ENCODE assay signal across 9 mouse cellular contexts in genomic region chr5:128203879-128204581, GRCm38 (mm10).
A peak's percentile ranks its signal among the peaks of the same experiment; 100 is the strongest.
DNase-seq lines count a peak whose midpoint lies in the region; ATAC-seq and TF ChIP-seq lines count a peak whose summit lies in the region.
"Had no signal": no experiment of that assay in that cellular context is flagged by ENCODE, and none has a peak within 500 bp of the region (broad histone marks: within the 10 kb centered on the region; RNA-seq: fewer than 3 reads in every experiment).

No protein-coding gene starts in this region.

- H3K9me3 ChIP-seq in forebrain, embryonic 16.5 days (ENCODE audit: control insufficient read depth, low read length) = no peaks in the 10 kb centered on the region
- no peaks in the 10 kb centered on the region for H3K9me3 ChIP-seq in lung, embryonic 15.5 days
- H3K9me3 ChIP-seq in stomach, embryonic 14.5 days (ENCODE audit: control insufficient read depth, low read depth, low read length) = no peaks in the 10 kb centered on the region

- no peak for TF ChIP-seq CTCF in layer of hippocampus, adult 2 months (conservative IDR thresholded peaks at IDR 0.05)

- H3K4me3 ChIP-seq in layer of hippocampus, adult 2 months = no peak overlapping the region
- H3K4me3 ChIP-seq in forebrain, embryonic 16.5 days (replicated peaks; ENCODE audit: low read length) = no peak overlapping the region
- H3K4me3 ChIP-seq in lung, embryonic 15.5 days = no peak overlapping the region
- no peak overlapping the region for H3K4me3 ChIP-seq in stomach, embryonic 14.5 days (ENCODE audit: low read depth, low read length)
- H3K4me3 ChIP-seq: liver, embryonic 13.5 days had no signal

- ATAC-seq in forebrain, embryonic 16.5 days = 0 out of 2 replicates have a peak, but pooled peaks have one; percentile 15
- ATAC-seq in lung, embryonic 15.5 days (ENCODE audit: borderline replicate concordance, extremely low read depth, low FRiP score, low TSS enrichment) = peak; percentile 66; the same call in 1 of the 2 replicates
- ATAC-seq in stomach, embryonic 14.5 days (ENCODE audit: insufficient number of reproducible peaks, insufficient read depth, low FRiP score, low read depth) = peak; percentile 76; the same call in 1 of the 2 replicates
- ATAC-seq in megakaryocyte-erythroid progenitor cell, adult 5-6 weeks (replicated peaks; ENCODE audit: low FRiP score, low TSS enrichment, poor library complexity, severe bottlenecking) = no peak

- H3K27ac ChIP-seq in layer of hippocampus, adult 2 months = peak overlapping the region; percentile 79
- H3K27ac ChIP-seq in forebrain, embryonic 16.5 days (ENCODE audit: low read length) = no peak overlapping the region
- peak overlapping the region; percentile 31; the same call in 1 of the 2 replicates for H3K27ac ChIP-seq in lung, embryonic 15.5 days
- 0 out of 2 replicates have a peak overlapping the region, but pooled peaks have one; percentile 23 for H3K27ac ChIP-seq in stomach, embryonic 14.5 days (ENCODE audit: low read length)
- H3K27ac ChIP-seq: liver, embryonic 13.5 days had no signal

- H3K4me2 ChIP-seq in forebrain, embryonic 16.5 days (ENCODE audit: low read length) = peak overlapping the region; percentile 13; the same call in 1 of the 2 replicates
- peak overlapping the region; percentile 34; the same call in 1 of the 2 replicates for H3K4me2 ChIP-seq in lung, embryonic 15.5 days
- no peak overlapping the region for H3K4me2 ChIP-seq in stomach, embryonic 14.5 days (replicated peaks; ENCODE audit: low read depth, low read length)
- H3K4me2 ChIP-seq: liver, embryonic 13.5 days had no signal

- H3K9ac ChIP-seq in forebrain, embryonic 16.5 days (replicated peaks; ENCODE audit: low read depth, low read length) = no peak overlapping the region
- H3K9ac ChIP-seq in lung, embryonic 15.5 days = no peak overlapping the region
- no peak overlapping the region for H3K9ac ChIP-seq in stomach, embryonic 14.5 days (replicated peaks; ENCODE audit: low read depth, low read length)
- H3K9ac ChIP-seq: liver, embryonic 13.5 days had no signal

- H3K36me3 ChIP-seq in forebrain, embryonic 16.5 days (ENCODE audit: control insufficient read depth, insufficient read depth) = no peaks in the 10 kb centered on the region
- no peaks in the 10 kb centered on the region for H3K36me3 ChIP-seq in lung, embryonic 15.5 days
- H3K36me3 ChIP-seq in stomach, embryonic 14.5 days (ENCODE audit: control insufficient read depth, insufficient read depth, low read length) = no peaks in the 10 kb centered on the region
- H3K36me3 ChIP-seq: liver, embryonic 13.5 days had no signal

- WGBS in forebrain, embryonic 16.5 days = 13% methylated on average over 9 of the region's 9 CpGs
- 25% methylated on average over 9 of the region's 9 CpGs for whole genome bisulfite sequencing in lung, embryonic 15.5 days
- 26% methylated on average over 9 of the region's 9 CpGs for WGBS in stomach, embryonic 14.5 days

- H3K27me3 ChIP-seq in forebrain, embryonic 16.5 days (replicated peaks; ENCODE audit: control insufficient read depth, insufficient read depth, low read length) = no peaks in the 10 kb centered on the region
- no peaks in the 10 kb centered on the region for H3K27me3 ChIP-seq in lung, embryonic 15.5 days
- H3K27me3 ChIP-seq in stomach, embryonic 14.5 days (ENCODE audit: control insufficient read depth, insufficient read depth, low read length) = no peaks in the 10 kb centered on the region
- H3K27me3 ChIP-seq: liver, embryonic 13.5 days had no signal

- DNase-seq in layer of hippocampus, adult 2 months (ENCODE audit: low spot score in 2 of 2) = peak in 1 of 2 experiments; percentile 14
- DNase-seq in layer of hippocampus, adult 9-10 months (ENCODE audit: low spot score) = no peak
- no peak for DNase-seq in ovary, postnatal 14 days (ENCODE audit: low spot score)
- DNase-seq in thymus, postnatal 0 days (ENCODE audit: low spot score) = no peak
- DNase-seq: liver, embryonic 13.5 days had no signal

- H3K4me1 ChIP-seq in forebrain, embryonic 16.5 days (replicated peaks; ENCODE audit: control insufficient read depth, insufficient read depth, low read length) = peaks cover 14% of the 10 kb centered on the region
- H3K4me1 ChIP-seq in lung, embryonic 15.5 days = peaks cover 9% of the 10 kb centered on the region; the same call in 1 of the 2 replicates
- H3K4me1 ChIP-seq in stomach, embryonic 14.5 days (ENCODE audit: control insufficient read depth, insufficient read depth, low read length) = no peaks in the 10 kb centered on the region
- H3K4me1 ChIP-seq: liver, embryonic 13.5 days had no signal
